Mouse (Mus musculus) heart, adult 8-10 months (tissue): ENCODE measurements around the gene Polr2e. TPM values are rescaled to one million over a fixed set of nuclear protein-coding genes. Genes with fewer than 3 reads are reported as not detected.

ENCODE experiments used
- DNase-seq: peaks from one replicate; pipeline ENCODE4 v3.0.0; 2022; ENCODE audit warnings: low spot score
- total RNA-seq, 4 experiments: library from RNA; stranded (reverse); gene quantifications; 2 replicates each; pipeline ENCODE4 v1.2.4; 2022

Polr2e gene
- total RNA-seq, 4 experiments from 2014 or later: 91.7 to 106 (median 100) TPM

- no peak for DNase-seq
These were observed 21.8 kb downstream of the Polr2e start for GRCm38 (mm10) chr10:80017771-80018170.

- no peak for DNase-seq
These were observed 22.2 kb downstream of the Polr2e start for GRCm38 (mm10) chr10:80017361-80017760.

GRCm38 (mm10) chr10:80016931-80017330, 22.7 kb downstream of the Polr2e start:
- DNase-seq: no peak

GRCm38 (mm10) chr10:80016511-80016910, 23.1 kb downstream of the Polr2e start, which contains the start of gene Arhgap45:
Arhgap45 (plus strand) TSS chr10:80016653.
- DNase-seq: no peak

- no peak for DNase-seq
These were observed 24.0 kb downstream of the Polr2e start for GRCm38 (mm10) chr10:80015583-80015982.

GRCm38 (mm10) chr10:80014484-80015290, 24.9 kb downstream of the Polr2e start:
- no peak for DNase-seq

GRCm38 (mm10) chr10:80013609-80014008, 26.0 kb downstream of the Polr2e start:
- no peak for DNase-seq

- DNase-seq: no peak
These were observed 27.9 kb downstream of the Polr2e start for GRCm38 (mm10) chr10:80011740-80012139.

- DNase-seq: no peak
These were observed 35.3 kb downstream of the Polr2e start for GRCm38 (mm10) chr10:80004233-80004705.

- DNase-seq: no peak
These were observed 36.0 kb downstream of the Polr2e start for GRCm38 (mm10) chr10:80003374-80004232.

GRCm38 (mm10) chr10:80002829-80003228, 36.8 kb downstream of the Polr2e start:
- no peak for DNase-seq

- no peak for DNase-seq
These were observed 37.6 kb downstream of the Polr2e start for GRCm38 (mm10) chr10:80001945-80002344.

- no peak for DNase-seq
These were observed 41.8 kb downstream of the Polr2e start for GRCm38 (mm10) chr10:79997819-79998218.

- no peak for DNase-seq
These were observed 42.4 kb downstream of the Polr2e start for GRCm38 (mm10) chr10:79997034-79997760.

- DNase-seq: peak; percentile 97
These were observed 43.1 kb downstream of the Polr2e start, which contains the start of gene Abca7 for GRCm38 (mm10) chr10:79996272-79997033. Abca7 (plus strand) TSS chr10:79996494.

- no peak for DNase-seq
These were observed 44.0 kb downstream of the Polr2e start for GRCm38 (mm10) chr10:79995636-79996035.

- DNase-seq: no peak
These were observed 45.0 kb downstream of the Polr2e start for GRCm38 (mm10) chr10:79994397-79995115.

GRCm38 (mm10) chr10:79991548-79991947, 48.0 kb downstream of the Polr2e start:
- no peak for DNase-seq

- DNase-seq: no peak
These were observed 48.5 kb downstream of the Polr2e start for GRCm38 (mm10) chr10:79991099-79991498.

GRCm38 (mm10) chr10:79989870-79990269, 49.7 kb downstream of the Polr2e start:
- no peak for DNase-seq
